Mouse (Mus musculus) layer of hippocampus, postnatal 14 days (tissue): Measurements from ENCODE around the gene Fundc2. TPM values are rescaled to one million over a fixed set of nuclear protein-coding genes. Genes with fewer than 3 reads are reported as not detected.

ENCODE experiments used
- DNase-seq, 2 experiments: peaks; one replicate each; pipeline ENCODE4 v3.0.0; 2021 to 2022; ENCODE audit warnings: low spot score in 2 of 2, mixed read lengths in 1 of 2
- long read RNA-seq, 2 experiments: library from polyadenylated mRNA; stranded (forward); transcript quantifications; one replicate each; pipeline ENCODE4 v2.0.0; 2021
- total RNA-seq, 2 experiments: library from RNA; stranded (reverse); gene quantifications; 2 replicates each; pipeline ENCODE4 v1.2.3; 2021

The Fundc2 gene
- total RNA-seq: 10 to 100 TPM; 45.4 to 56.3 TPM
- long read RNA-seq, experiment 1, transcript Fundc2-201 (5 exons, 2,562 nt): major isoform, 19 of 24 reads
- long read RNA-seq, experiment 1, partial matches to known transcripts: 3 of 24 reads
- long read RNA-seq, experiment 1, other reads (novel, unspliced or antisense): 2 of 24 reads
- long read RNA-seq, experiment 2, transcript Fundc2-201 (5 exons, 2,562 nt): major isoform, 34 of 35 reads
- long read RNA-seq, experiment 2, partial matches to known transcripts: 0 of 35 reads
- long read RNA-seq, experiment 2, other reads (novel, unspliced or antisense): 1 of 35 reads

DNA sequence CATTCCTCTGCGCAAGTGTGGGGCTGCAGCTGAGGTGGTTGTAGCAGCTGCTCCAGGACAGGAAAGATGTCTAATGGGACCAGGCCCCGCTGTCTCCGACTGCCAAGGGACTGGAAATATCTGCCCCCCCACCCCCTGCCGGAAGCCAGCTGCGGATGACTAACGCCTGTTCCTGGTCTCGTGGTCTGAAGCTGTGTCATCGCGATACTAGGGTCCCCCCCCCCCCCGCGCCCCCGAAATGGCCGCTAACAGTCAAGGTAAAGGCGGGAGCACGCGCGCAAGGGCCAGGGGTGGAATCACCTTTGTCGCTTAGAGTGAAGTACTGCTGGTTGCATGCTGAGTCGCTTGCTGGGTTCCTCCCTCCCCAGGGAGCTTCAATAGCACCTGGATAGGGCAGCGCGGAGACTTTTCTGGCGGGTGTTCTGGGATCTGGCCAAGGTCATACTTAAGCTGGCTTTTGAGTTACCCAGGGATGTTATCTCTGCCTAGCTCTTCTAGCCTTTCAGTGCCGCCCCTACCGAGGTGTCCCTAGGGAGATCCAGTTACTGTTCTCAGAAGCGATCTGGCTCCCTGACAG lies at the start of gene Fundc2, which contains the start of gene F8:
Fundc2 (plus strand) TSS at position 205 of the 577 bp plus-strand sequence.
F8 (minus strand) TSS at position 421 of the 577 bp plus-strand sequence.
- peak; percentile 35 to 55 for DNase-seq

DNA sequence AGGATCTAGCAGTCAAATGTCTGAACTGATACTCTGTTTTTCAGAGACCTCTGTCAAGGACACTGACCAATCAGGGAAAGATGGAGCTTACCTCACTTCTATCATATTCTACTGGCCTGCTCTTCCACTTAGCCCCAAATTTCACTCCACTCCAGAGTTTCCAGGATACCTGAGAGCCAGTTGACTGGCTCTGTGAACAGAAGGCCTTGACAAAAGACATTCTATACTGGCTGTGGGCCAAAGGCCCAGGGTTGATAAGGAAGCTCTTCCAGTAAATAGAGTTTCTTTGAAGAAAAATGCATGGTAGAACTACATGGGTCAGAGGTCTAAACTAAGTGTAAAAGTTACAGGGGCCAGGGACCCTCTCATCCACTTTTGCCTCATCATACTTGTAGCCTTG lies 12.0 kb upstream of the Fundc2 start:
- no peak for DNase-seq

DNA sequence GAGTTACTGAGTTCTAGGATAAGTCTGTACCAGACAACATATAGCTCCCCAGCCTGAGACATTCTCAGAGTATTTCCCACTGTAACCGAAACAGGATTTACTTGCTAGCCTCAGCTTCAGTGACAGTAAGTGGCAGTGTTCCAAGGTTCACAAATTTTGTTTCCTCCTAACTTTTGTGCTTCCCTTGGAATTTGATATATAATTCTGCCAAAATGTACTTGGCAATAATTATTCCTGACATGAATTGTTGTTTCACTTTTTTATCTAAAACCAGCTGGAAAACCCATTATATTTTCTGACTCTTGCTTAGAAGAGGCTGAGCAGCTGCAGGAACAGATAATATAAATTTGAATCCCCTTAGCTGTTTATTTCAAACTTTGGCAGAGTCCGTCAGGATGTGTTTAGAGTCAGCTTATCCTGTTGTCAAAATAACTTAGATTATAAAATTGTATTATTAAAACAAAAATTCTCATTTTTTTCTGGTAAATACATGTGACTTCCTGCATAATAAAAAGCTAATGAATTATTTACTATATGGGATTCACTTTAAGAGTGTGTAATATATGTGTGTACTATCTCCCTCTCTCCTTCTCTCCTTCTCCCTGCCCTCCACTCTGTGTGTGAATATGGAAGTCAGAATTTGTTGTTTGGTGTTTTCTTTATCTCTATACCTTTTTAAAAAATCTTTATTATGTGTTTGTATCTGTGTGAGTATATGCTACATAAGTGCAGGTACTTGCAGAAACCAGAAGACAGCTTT lies 9.4 kb upstream of the Fundc2 start:
- DNase-seq: no peak

DNA sequence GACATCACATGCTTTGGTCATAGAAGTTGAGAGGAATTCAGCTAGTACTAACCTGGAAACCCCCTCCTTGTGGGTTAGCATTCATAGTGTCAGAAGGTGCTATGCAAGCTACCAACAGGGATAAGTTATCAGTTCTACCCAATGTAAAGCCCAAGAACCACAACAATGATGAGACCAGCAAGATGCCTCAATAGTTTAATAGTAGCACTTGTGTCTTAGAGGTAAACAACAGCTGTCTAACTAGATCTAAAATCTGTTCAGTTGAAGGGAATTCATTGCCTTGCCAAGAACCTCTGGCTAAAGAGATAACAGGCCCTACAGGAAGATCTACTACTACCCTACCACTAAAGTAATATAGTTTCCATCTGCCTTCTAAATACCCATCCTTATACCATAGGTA lies 5.4 kb upstream of the Fundc2 start:
- DNase-seq: no peak

DNA sequence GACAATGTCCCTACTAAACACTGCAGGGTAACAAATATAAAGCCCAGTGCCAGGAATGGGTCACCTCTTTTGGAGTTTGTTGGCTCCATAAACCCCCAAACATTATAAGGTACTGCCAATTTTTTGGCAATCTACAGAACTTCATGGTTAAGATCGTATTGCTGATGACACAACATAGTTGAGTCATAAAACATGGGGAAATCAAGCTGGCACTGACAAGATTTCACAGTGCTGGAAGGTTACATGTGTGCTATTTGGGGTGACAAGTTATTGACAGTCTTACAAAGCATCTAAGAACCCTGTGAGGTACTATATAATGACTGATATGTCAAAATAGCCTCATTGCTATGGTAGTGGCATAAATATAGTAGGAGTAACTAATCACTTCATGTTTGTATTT lies 1.0 kb upstream of the Fundc2 start:
- no peak for DNase-seq

DNA sequence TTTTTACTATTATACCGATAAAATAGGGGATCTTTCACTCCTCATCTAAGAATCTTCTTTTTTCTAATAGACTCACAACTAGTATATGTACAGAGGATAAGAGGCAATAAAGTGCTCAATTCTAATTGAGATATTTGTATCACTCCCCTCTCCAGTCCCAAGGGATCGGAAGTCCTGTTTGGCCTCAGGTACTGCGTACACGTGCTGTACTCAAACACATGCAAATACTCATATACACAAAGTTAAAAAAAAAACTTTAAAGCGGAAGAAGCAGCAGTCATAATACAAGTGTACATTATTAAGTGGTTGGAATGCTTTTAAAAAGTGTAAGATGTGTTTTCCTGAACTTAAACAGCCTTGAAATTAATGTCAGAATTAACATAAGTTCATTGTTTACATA lies 500 bp upstream of the Fundc2 start:
- no peak for DNase-seq

DNA sequence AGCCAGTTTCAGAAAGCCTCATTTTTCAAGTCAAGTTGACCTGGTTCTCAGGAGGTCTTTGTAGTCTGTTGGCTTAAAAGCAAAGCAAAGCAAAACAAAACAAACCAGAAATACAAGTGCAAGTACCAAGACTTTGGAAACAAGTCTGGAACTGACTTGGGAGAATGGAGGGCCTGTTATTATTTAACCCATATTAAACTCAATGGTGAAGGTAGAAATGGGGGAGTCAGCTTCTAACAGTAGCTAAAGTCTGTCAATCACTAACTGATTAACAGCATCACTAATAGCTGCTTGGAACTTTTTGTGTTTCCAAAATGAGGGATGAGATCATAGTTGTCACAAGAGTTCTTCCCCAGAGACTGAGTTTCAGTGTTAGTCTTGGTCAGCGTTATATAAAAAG lies 17.3 kb downstream of the Fundc2 start:
- no peak for DNase-seq

DNA sequence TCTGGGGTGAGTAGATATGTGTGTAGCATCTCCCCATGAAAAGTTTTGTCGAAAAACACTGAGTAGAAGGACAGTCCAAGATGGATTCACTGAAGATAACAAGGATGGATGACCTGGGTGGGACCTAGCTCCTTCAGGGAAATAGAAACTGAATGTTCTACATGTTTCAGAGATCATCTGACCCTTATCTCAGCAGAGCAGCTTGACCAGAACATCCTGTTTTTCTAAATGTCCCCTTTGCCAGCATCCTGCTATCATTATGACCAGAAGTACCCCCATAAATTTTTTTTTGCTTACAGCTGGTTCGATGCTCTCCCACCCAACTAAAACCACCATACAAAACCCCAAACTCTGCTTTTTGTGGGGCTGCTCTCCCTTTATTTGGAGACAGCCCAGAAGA lies 20.5 kb downstream of the Fundc2 start:
- DNase-seq: no peak

DNA sequence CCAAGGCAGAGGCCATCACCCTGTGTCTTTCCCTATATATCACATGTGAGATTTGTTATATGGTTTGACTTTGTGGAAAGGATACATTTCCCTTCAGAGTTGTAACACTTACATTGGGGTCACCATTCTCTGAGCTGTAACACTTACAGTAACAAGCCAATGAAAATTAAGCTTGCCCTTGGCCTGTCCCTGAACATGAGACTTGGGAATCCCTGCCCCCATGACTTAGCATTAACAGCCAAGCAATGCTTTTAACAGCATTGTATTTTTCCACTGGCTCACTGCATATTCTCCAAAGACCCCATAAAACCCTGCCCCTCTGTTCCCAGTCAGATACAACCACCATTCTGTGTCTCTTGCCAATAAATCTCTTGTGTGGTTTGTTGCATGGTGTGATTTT lies 21.2 kb downstream of the Fundc2 start:
- no peak for DNase-seq

DNA sequence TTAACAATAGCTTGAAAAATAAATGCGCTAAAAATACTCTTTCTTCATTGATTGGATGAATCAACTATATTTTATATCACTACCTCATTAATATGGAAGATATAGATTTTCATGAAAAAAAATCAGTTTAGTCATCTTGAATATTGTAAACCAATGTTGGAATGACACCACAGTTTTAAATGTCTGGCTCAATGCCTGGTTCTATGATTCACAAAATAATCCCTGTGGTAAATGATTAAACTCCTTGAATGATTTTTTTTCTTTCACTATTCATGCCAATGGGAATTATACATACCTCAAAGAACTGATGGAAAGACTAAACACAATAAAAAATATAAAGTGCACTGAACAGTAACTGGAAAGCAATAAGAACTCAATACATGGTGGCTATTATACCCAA lies 27.5 kb downstream of the Fundc2 start:
- no peak for DNase-seq

DNA sequence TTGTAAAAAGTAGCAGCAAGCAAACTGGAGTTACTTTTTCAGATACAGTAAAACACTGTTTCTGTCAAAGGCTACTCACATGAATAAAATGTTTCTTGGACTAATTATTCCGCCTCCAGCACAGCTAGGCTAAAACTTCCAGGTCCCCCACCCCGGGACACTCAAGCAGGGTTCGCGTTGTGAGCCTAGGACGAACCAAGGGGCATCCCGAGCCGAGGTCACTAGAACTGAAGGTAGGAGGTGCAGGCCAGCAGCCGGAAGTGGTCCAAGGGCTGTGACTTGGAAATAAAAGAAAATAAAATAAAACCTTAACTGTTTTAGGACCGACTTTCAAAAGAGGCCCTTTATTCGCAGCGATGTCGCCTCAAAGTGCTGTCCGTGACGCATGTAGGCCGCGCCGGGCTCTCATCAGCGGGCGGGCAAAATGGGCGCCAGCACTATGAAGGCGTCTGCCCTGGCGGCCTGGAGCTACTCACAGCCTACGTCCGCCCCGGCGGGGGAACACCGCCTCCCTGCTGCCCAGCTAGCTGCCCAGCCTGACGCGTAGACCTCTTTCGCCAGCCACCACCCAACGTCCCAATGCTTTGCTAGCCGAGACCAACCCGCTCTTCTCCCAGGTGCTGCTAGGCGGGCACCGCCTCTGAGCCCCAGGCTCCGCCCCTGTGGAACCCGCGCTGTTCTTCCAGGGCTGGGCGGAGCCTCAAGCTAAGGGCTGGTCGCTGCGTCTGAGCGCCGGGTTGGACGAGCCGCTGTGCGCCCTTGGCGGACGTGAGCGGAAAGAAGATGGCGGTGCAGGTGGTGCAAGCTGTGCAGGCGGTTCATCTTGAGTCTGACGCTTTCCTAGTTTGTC lies 34.0 kb downstream of the Fundc2 start, which contains the start of the genes Cmc4, Mtcp1 and Brcc3:
Cmc4 (minus strand) TSS at position 649 of the 850 bp plus-strand sequence.
Mtcp1 (minus strand) TSS at position 653 of the 850 bp plus-strand sequence.
Brcc3 (plus strand) TSS at position 693 of the 850 bp plus-strand sequence.
- peak; percentile 85 to 86 for DNase-seq

Other genes with a start within 250 kb of the Fundc2 start
- not detected for gene Smim9, start 218.6 kb upstream of the Fundc2 start, total RNA-seq
- 1 to 10 TPM; 1.8 to 3.6 TPM for gene F8, start 216 bp downstream of the Fundc2 start, total RNA-seq
- 10 to 100 TPM in 1 of 2 experiments, 1 to 10 TPM in 1; 9.3 to 12.0 TPM for gene Cmc4, start 34.2 kb downstream of the Fundc2 start, total RNA-seq
- 1 to 10 TPM; 6.1 to 6.7 TPM for gene Mtcp1, start 34.2 kb downstream of the Fundc2 start, total RNA-seq
- 10 to 100 TPM; 34.4 to 40.8 TPM for gene Brcc3, start 34.2 kb downstream of the Fundc2 start, total RNA-seq
- 10 to 100 TPM; 78.5 to 84.4 TPM for gene Vbp1, start 131.9 kb downstream of the Fundc2 start, total RNA-seq
- gene Rab39b, start 195.8 kb downstream of the Fundc2 start, total RNA-seq: 10 to 100 TPM; 34.6 to 36.9 TPM